Mouse (Mus musculus) kidney, adult 2 months (tissue): ENCODE data around the gene Stard13.

Experiments
- CTCF ChIP-seq: fragments of 200-500 bp; conservative IDR thresholded peaks from 2 replicates; pipeline ENCODE4 v1.5.1; 2011; ENCODE audit warnings: low read depth, mild to moderate bottlenecking, control low read depth, low read length, moderate library complexity, mixed read lengths; ENCODE audit not compliant: insufficient read depth, insufficient read length
- POLR2A ChIP-seq: fragments of 200-500 bp; IDR thresholded peaks from one replicate; pipeline ENCODE4 v1.6.1; 2011; ENCODE audit warnings: low read depth, low read length, control low read depth

DNA sequence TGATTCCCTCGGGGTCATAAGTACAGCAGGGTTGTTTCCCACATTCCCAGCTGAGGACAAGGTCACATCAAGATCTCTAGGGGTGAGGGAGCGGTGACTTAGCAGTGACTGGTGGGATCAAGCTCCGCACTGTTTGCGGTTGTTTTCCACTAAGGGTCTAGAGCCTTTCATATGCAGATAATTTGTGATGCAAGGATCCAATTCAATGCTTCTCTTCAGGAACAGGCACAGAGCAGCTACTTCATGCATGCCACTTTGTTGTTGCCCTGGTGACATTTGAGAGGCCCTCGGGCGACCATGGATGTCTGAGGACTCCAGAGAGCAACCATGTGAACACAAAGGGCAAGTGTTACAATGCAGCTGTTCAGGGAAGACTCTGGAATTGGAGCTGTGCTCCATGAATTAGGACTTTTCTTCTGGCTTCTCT lies 14.9 kb downstream of the Stard13 start:
- TF ChIP-seq CTCF (no peak), POLR2A (no peak)
